Mouse (Mus musculus) limb, embryonic 12.5 days (tissue): ENCODE measurements around the gene Zfp639. TPM values are rescaled to one million over a fixed set of nuclear protein-coding genes. Genes with fewer than 3 reads are reported as not detected.

Experiments
- ATAC-seq: fragments of 200-750 bp; cut with Nextera tagmentation; 2 replicates; pipeline ENCODE4 v1.8.0; 2017; ENCODE audit warnings: low read depth, moderate TSS enrichment; ENCODE audit not compliant: insufficient number of reproducible peaks, insufficient read depth, low FRiP score, low TSS enrichment
- H3K27ac ChIP-seq: fragments of 300-500 bp; sonication (generic); 2 replicates; pipeline ENCODE4 v1.5.1; 2016; ENCODE audit warnings: mild to moderate bottlenecking, moderate library complexity
- H3K27me3 ChIP-seq: fragments of 300-500 bp; sonication (generic); 2 replicates; pipeline ENCODE4 v1.6.1; 2016; ENCODE audit warnings: mild to moderate bottlenecking, moderate library complexity
- H3K36me3 ChIP-seq: fragments of 300-500 bp; sonication (generic); 2 replicates; pipeline ENCODE4 v1.6.1; 2016; ENCODE audit warnings: mild to moderate bottlenecking, moderate library complexity
- H3K4me1 ChIP-seq: fragments of 300-500 bp; sonication (generic); replicated peaks from 2 replicates; pipeline ENCODE4 v1.6.1; 2016
- H3K4me2 ChIP-seq: fragments of 300-500 bp; sonication (generic); 2 replicates; pipeline ENCODE4 v1.6.1; 2016; ENCODE audit warnings: mild to moderate bottlenecking, moderate library complexity
- H3K4me3 ChIP-seq: fragments of 300-500 bp; sonication (generic); replicated peaks from 2 replicates; pipeline ENCODE4 v1.5.1; 2016; ENCODE audit warnings: mild to moderate bottlenecking
- H3K9ac ChIP-seq: fragments of 300-500 bp; sonication (generic); replicated peaks from 2 replicates; pipeline ENCODE4 v1.6.1; 2016; ENCODE audit warnings: mild to moderate bottlenecking, moderate library complexity
- H3K9me3 ChIP-seq: fragments of 300-500 bp; sonication (generic); 2 replicates; pipeline ENCODE4 v1.6.1; 2016; ENCODE audit warnings: mild to moderate bottlenecking, moderate library complexity
- WGBS: fragments of 180-500 bp; shearing (Covaris S2); methylation state at CpG from one replicate; pipeline ENCODE4 v1.1.7; 2016; 5-methylcytosine and 5-hydroxymethylcytosine counted together
- polyA plus RNA-seq: library from polyadenylated mRNA; unstranded; fragments of >200 nt; fragmentation: Nextera tagmentation; extraction: Ambion mirVana; gene quantifications from 2 replicates; pipeline ENCODE4 v1.2.1, GENCODE M21; 2016

Zfp639 gene
- 44.8 and 48.3 TPM in 2 replicates for polyA plus RNA-seq

DNA sequence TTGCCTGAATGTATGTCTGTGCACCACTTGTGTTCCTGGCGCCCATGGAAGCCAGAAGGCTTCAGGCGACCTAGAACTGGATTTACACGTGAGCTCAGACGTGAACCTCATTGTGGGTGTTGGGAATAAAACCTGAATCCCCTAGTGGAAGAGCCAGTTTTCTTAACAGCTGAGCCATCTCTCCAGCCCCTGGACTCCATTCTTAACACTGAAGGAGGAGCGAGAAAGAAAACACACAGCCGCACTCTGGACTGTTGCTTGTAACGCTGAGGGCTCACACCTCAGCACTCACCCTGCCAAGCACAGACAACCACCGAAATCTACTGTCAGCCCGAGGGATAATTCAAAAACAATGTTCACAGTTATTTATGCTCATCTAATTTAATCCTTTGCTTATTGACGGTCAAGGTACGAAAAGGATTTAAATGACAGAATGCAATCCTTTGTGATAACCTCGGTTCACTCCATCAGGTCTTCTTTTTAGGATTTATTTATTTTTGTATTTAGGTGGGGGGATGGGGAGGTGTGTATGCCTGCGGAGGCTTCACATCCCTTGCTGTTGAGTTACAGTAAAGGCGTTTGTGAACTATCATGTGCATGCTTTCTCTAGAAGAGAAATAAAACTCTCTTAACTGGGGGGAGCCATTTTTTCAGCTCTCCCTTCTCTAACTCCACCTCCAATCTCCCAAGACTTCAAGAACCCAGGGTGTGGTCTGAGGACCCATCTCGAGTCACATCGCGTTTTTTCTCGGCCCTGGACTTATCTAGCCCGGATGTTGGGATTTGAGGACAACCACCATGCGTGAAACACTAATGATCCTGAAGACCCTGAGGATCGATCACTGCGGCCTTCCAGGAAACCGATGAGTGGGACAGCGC, at the start of gene Zfp639:
Gene Zfp639 (plus strand): TSS at position 764 of the 879 bp plus-strand sequence.
- Histone ChIP-seq H3K27ac (peak within 1 kb of the TSS; percentile 81), H3K36me3 (peaks cover 8% of the 10 kb centered on the region; the same call in 1 of the 2 replicates), H3K4me3 (peak within 1 kb of the TSS; percentile 95), H3K4me1 (peaks cover 25% of the 10 kb centered on the region), H3K9ac (peak within 1 kb of the TSS; percentile 94), H3K27me3 (no peaks in the 10 kb centered on the region), H3K9me3 (no peaks in the 10 kb centered on the region), H3K4me2 (peak within 1 kb of the TSS; percentile 66)
- no peak; the same call in 1 of the 2 replicates for ATAC-seq
- WGBS, result 10% methylated on average over 24 of the region's 24 CpGs

DNA sequence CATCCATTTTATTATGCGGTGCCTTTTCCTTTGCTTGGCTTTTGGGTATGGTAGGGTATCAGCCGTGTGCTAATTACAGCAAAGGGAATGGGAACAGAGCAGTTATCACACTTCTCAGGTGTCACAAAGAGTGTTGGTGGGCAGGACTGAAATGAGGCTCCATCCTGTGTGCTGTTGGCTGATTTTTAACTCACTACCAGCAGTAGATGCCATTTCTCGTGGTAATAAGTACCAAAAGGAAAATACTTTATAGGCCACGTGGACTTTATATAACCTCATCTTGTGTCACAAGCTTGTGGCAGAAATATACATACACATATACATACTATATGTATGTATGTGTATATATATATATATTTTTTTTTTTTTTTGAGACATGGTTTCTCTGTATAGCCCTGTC, 42.7 kb upstream of the Zfp639 start:
- H3K4me3 ChIP-seq, result no peak overlapping the region

DNA sequence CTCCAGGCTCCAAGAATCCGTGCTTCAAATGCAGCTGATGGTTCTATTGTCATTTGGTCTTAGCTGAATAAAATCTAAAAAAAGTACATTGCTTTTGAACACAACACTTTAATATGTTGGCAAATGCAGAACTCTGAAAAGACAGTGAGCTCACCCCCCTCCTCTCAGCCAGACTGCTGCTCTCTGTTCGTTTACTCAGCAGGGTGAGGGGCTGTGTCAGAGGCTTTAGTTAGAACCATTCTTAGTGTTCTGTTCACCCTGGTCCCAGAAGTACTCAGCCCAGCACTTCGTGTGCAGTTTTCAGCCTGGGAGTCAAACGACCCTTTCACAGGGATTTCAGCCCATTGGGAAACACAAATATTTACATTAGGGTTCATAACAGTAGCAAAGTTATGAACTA, 41.6 kb upstream of the Zfp639 start:
- Histone ChIP-seq H3K27ac (no peak overlapping the region), H3K36me3 (peaks cover 23% of the 10 kb centered on the region), H3K27me3 (no peaks in the 10 kb centered on the region), H3K4me2 (no peak overlapping the region), H3K9me3 (no peaks in the 10 kb centered on the region), H3K4me3 (no peak overlapping the region), H3K4me1 (peaks cover 26% of the 10 kb centered on the region), H3K9ac (no peak overlapping the region)
- ATAC-seq, result no peak
- 69% methylated on average over 4 of the region's 4 CpGs for WGBS

More for the DNA sequence above, 42.7 kb upstream of the Zfp639 start:
- Histone ChIP-seq H3K27me3 (no peaks in the 10 kb centered on the region), H3K4me1 (peaks cover 21% of the 10 kb centered on the region), H3K27ac (no peak overlapping the region), H3K4me2 (no peak overlapping the region), H3K36me3 (peaks cover 34% of the 10 kb centered on the region), H3K9me3 (no peaks in the 10 kb centered on the region), H3K9ac (no peak overlapping the region)
- 87% methylated on average over 4 of the region's 4 CpGs for WGBS
- ATAC-seq, result no peak

DNA sequence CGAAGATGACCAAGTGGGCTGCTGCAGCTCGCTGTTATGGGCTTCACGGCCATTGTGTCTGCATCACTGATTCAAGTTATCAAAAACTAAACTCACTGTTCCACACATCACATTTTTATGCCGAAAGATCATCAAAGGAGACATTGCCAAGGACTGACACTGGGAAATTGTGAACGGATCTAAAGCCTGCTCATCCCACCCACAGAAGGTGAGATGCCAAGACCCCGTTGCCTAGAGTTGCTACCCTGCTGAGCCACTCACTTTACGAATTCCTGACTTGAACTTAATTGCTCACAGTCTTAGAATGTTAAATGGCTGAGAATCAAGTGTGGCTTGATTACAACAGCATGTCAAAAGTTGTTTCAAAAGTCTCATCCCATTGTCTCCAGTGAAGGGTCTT, 39.6 kb upstream of the Zfp639 start:
- peak overlapping the region; percentile 76 for H3K27ac ChIP-seq
- no peak overlapping the region for H3K9ac ChIP-seq

DNA sequence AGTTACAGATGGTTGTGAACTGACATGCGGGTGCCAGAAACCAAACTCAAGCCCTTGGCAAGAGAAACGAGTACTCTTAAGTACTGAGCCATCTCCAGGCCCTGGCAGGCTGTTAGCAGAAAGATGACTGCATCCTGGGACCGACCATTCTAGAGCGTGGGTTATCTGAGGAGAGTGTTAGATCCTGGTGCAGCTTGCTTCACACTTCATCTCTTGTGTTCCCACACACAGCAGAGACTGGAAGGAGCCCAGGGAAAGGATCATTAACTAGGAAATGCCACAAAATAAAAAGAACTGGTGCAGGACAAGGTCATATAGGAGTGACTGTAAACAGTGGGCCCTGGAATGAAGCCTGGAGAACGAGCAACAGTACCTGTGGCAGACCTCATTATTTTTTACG, 39.0 kb upstream of the Zfp639 start:
- no peak overlapping the region for H3K4me3 ChIP-seq
- H3K27me3 ChIP-seq, result no peaks in the 10 kb centered on the region
- ATAC-seq, result peak; percentile 79
- H3K9ac ChIP-seq, result no peak overlapping the region
- H3K9me3 ChIP-seq, result no peaks in the 10 kb centered on the region
- H3K27ac ChIP-seq, result peak overlapping the region; percentile 76
- H3K4me1 ChIP-seq, result peaks cover 26% of the 10 kb centered on the region
- H3K4me2 ChIP-seq, result no peak overlapping the region
- WGBS, result 38% methylated on average over 6 of the region's 6 CpGs
- H3K36me3 ChIP-seq, result peaks cover 9% of the 10 kb centered on the region; the same call in 1 of the 2 replicates

More for the DNA sequence above, 39.6 kb upstream of the Zfp639 start:
- no peak for ATAC-seq
- peaks cover 26% of the 10 kb centered on the region for H3K4me1 ChIP-seq
- WGBS, result 66% methylated on average over 7 of the region's 7 CpGs
- no peak overlapping the region for H3K4me2 ChIP-seq
- H3K9me3 ChIP-seq, result no peaks in the 10 kb centered on the region
- H3K4me3 ChIP-seq, result no peak overlapping the region
- H3K36me3 ChIP-seq, result peaks cover 10% of the 10 kb centered on the region; the same call in 1 of the 2 replicates
- no peaks in the 10 kb centered on the region for H3K27me3 ChIP-seq

DNA sequence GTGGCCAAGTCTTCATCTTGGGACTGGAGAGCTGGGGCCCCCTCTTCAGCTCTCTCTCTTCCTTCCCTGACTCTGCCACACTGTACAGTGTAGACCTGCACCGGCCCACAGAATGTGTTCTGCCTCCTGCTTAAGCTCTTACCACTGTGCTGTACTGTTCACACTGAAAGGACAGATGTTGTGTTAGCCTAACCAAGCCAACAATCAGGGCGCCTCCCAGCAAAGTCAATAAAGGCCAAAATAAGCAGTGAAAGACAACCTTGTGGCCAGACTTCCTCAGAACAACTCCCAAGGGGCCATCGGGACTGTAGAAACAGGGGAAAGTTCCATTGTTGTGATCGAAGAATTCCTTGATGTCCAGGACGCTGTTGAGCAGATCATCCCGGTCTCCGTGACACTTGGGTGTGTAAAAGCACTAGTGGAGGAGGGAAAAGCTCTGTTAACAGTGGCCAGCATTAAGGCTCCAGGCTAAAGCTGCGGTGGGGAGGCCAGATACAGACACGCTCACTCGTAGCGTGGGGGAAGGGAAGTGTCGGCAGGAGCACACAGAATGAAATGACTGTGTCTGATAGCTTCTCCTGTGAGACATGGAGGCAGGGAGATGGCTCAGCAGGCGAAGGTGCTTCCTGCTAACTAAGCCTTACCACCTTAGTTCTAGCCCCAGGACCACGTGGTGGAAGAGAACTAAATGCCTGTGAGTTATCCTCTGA, 37.7 kb upstream of the Zfp639 start:
- H3K4me2 ChIP-seq, result no peak overlapping the region
- H3K27ac ChIP-seq, result peak overlapping the region; percentile 76
- WGBS, result 68% methylated on average over 14 of the region's 14 CpGs

DNA sequence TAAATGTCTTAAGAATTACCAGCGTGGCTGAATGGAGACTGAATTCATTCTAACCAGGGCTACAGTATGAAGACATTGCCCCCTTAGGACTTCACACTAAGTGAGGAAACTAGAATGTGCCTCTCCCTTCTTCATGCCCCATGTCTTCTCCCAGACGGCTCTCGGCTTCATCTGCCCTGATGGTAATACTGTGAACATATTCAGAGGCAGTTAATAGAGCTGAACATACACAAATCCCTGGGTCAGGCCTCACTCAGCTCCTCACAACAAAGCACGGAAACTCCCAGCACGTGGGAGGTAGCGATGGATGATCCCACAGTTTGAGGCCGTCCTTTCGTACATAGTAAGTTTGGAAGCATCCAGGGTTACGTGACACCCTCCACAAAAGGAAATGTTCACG, 36.9 kb upstream of the Zfp639 start:
- Histone ChIP-seq H3K4me1 (peaks cover 26% of the 10 kb centered on the region), H3K27me3 (no peaks in the 10 kb centered on the region), H3K27ac (no peak overlapping the region), H3K36me3 (no peaks in the 10 kb centered on the region), H3K4me2 (no peak overlapping the region), H3K4me3 (no peak overlapping the region), H3K9me3 (no peaks in the 10 kb centered on the region), H3K9ac (no peak overlapping the region)
- 86% methylated on average over 10 of the region's 10 CpGs for WGBS
- no peak for ATAC-seq

More for the DNA sequence above, 37.7 kb upstream of the Zfp639 start:
- Histone ChIP-seq H3K27me3 (no peaks in the 10 kb centered on the region), H3K9ac (no peak overlapping the region), H3K36me3 (no peaks in the 10 kb centered on the region), H3K9me3 (no peaks in the 10 kb centered on the region), H3K4me1 (peaks cover 26% of the 10 kb centered on the region), H3K4me3 (no peak overlapping the region)
- ATAC-seq, result no peak

DNA sequence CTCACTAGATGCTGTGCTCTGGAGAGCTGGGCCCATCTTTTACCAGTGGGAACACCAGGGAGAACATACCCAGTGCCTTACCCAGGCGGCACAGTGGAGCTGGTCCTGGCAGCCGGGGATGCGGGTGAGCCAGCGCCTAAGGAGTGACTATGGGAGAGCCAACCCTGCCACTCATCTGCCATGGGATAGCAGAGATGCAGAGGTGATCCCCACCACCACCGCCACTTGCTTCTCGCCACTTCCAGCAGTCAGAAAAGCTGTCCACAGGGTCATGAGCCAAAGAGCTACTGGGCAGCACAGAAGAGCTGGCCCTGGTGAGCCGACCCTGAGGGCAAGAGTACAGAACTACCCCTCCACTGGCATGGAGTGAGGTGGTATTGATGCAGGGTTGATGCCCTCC, 30.1 kb upstream of the Zfp639 start:
- WGBS, result 87% methylated on average over 7 of the region's 7 CpGs
- no peak for ATAC-seq
- no peak overlapping the region for H3K27ac ChIP-seq
- no peaks in the 10 kb centered on the region for H3K9me3 ChIP-seq
- H3K4me3 ChIP-seq, result no peak overlapping the region
- H3K27me3 ChIP-seq, result no peaks in the 10 kb centered on the region
- no peak overlapping the region for H3K4me2 ChIP-seq
- 0 out of 2 replicates have a peak, but pooled peaks cover 4% of the 10 kb centered on the region for H3K4me1 ChIP-seq
- H3K36me3 ChIP-seq, result no peaks in the 10 kb centered on the region
- H3K9ac ChIP-seq, result no peak overlapping the region

DNA sequence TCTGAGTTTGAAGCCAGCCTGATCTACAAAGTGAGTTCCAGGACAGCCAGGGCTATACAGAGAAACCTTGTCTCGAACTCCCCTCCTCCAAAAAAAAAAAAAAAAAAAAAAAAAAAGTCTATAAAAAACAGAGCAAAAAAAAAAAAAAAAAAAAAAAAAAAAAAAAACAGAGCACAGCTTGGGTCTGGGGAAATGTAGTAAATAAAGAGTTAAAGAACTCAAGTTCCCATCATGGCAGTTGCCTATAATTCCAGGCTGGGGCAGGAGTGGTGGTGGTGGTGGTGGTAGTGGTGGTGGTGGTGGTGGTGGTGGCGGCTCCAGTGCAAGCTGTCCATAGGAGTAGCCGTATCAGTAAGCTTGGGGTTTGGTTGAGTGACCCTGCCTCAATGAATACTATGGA, 27.0 kb upstream of the Zfp639 start:
- no peaks in the 10 kb centered on the region for H3K36me3 ChIP-seq
- no peak overlapping the region for H3K27ac ChIP-seq
- no peaks in the 10 kb centered on the region for H3K9me3 ChIP-seq
- H3K27me3 ChIP-seq, result no peaks in the 10 kb centered on the region
- 79% methylated on average over 3 of the region's 3 CpGs for WGBS
- 0 out of 2 replicates have a peak, but pooled peaks cover 4% of the 10 kb centered on the region for H3K4me1 ChIP-seq
- no peak overlapping the region for H3K9ac ChIP-seq
- H3K4me3 ChIP-seq, result no peak overlapping the region
- H3K4me2 ChIP-seq, result no peak overlapping the region
- ATAC-seq, result no peak

DNA sequence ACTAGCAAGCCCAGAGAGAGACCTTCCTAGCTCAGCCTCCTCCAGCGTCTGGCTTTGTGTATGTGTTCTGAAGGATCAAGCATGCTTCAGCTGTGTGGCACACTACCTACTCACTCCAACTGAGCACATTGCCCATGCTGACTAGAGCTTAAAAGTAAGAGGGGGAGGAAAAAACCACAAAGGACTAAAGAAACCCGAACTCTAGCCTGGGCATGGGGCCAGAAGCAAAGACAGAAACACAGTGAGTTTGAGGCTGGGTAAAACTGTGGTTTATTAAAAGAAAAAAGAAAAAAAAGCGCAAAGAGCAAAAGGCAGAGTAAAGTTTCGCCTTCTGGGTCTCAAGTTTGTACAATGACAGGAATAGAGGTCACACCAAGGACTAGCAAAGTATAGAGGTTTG, 23.5 kb upstream of the Zfp639 start:
- Histone ChIP-seq H3K9ac (no peak overlapping the region), H3K9me3 (no peaks in the 10 kb centered on the region), H3K4me3 (no peak overlapping the region), H3K27me3 (no peaks in the 10 kb centered on the region), H3K27ac (no peak overlapping the region), H3K4me2 (no peak overlapping the region), H3K36me3 (no peaks in the 10 kb centered on the region), H3K4me1 (0 out of 2 replicates have a peak, but pooled peaks cover 4% of the 10 kb centered on the region)
- ATAC-seq, result no peak
- WGBS, result 84% methylated on average over 4 of the region's 4 CpGs

DNA sequence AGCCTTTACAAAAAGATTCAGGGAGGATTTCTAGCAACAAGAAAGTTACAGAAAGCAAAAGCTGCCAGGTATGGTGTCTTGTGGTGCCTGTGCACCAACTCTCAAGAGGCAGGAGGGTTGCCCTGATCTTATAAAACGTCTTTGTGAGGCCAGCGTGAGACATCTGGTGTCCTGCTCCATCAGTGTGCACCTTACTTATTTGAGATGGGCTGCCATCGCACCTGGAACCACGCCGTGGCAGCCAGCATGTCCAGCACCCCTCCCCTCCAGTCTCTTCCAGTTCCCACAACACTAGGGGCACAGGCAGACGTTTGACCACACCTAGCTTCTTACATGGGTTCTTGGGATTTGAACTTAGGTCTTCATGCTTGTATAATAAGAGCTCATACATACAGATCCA, 21.9 kb upstream of the Zfp639 start:
- no peak overlapping the region for H3K27ac ChIP-seq
- 78% methylated on average over 6 of the region's 6 CpGs for WGBS
- H3K9me3 ChIP-seq, result no peaks in the 10 kb centered on the region
- H3K4me1 ChIP-seq, result 0 out of 2 replicates have a peak, but pooled peaks cover 4% of the 10 kb centered on the region
- no peak overlapping the region for H3K9ac ChIP-seq
- H3K27me3 ChIP-seq, result no peaks in the 10 kb centered on the region
- H3K4me2 ChIP-seq, result no peak overlapping the region
- ATAC-seq, result no peak
- H3K4me3 ChIP-seq, result no peak overlapping the region
- H3K36me3 ChIP-seq, result no peaks in the 10 kb centered on the region
